Mouse (Mus musculus) bone marrow, adult 2 months (tissue): ENCODE measurements around the gene Actr3. TPM values are rescaled to one million over a fixed set of nuclear protein-coding genes. Genes with fewer than 3 reads are reported as not detected.

ENCODE experiments used
- H3K27ac ChIP-seq: fragments of 200-500 bp; 2 replicates; pipeline ENCODE4 v1.5.1; 2012; ENCODE audit warnings: low read depth, mild to moderate bottlenecking, control low read depth, inconsistent platforms, low read length; ENCODE audit not compliant: control insufficient read depth, poor library complexity, insufficient read depth
- H3K4me1 ChIP-seq: fragments of 200-500 bp; 2 replicates; pipeline ENCODE4 v1.6.1; 2011; ENCODE audit warnings: low read length; ENCODE audit not compliant: control insufficient read depth, insufficient read depth
- H3K4me3 ChIP-seq: fragments of 200-500 bp; replicated peaks from 2 replicates; pipeline ENCODE3; 2011; ENCODE audit warnings: mild to moderate bottlenecking, low read depth, low read length, control low read depth; ENCODE audit not compliant: control insufficient read depth
- CTCF ChIP-seq: fragments of 200-500 bp; IDR thresholded peaks from 2 replicates; pipeline ENCODE4 v1.5.1; 2011; ENCODE audit warnings: low read length, control low read depth; ENCODE audit not compliant: control insufficient read depth, insufficient read depth
- POLR2A ChIP-seq: fragments of 200-500 bp; IDR thresholded peaks from 2 replicates; pipeline ENCODE4 v1.6.1; 2011; ENCODE audit warnings: low read depth, mild to moderate bottlenecking, control low read depth, low read length, borderline replicate concordance; ENCODE audit not compliant: control insufficient read depth
- WGBS: fragments of 180-500 bp; shearing (Covaris S2); methylation state at CpG from one replicate; pipeline ENCODE4 v1.1.7; 2018; 5-methylcytosine and 5-hydroxymethylcytosine counted together
- polyA plus RNA-seq: library from polyadenylated mRNA; stranded (reverse); fragments of >200 nt; gene quantifications from 2 replicates; pipeline ENCODE4 v1.2.4, GENCODE M21; 2011; ENCODE audit warnings: low replicate concordance; ENCODE audit not compliant: missing spikeins, insufficient read depth, insufficient read length

The Actr3 gene
- polyA plus RNA-seq, 1 experiment = 154 TPM

DNA sequence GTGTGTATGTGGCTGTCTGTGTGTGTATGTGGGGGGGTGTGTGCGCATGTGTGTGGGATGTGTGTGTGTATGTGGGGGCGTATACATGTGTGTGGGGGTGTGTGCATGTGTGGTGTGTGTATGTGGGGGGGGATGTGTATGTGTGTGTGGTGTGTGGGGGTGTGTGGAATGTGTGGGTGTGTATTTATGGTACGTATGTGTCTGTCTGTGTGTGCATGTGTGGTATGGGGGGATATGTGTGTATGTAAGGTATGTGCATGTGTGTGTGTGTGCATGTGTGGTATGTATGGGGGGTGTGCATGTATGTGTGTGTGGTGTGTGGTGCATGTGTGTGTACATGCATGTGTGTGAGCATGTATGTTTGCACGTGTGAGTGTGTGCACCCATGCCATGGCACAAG, 70.0 kb downstream of the Actr3 start:
- TF ChIP-seq CTCF = no peak
- TF ChIP-seq POLR2A = no peak
- no peaks in the 10 kb centered on the region; the same call in 1 of the 2 replicates for H3K4me1 ChIP-seq
- 89% methylated on average over 4 of the region's 4 CpGs for WGBS
- H3K4me3 ChIP-seq = no peak overlapping the region
- H3K27ac ChIP-seq = no peak overlapping the region

DNA sequence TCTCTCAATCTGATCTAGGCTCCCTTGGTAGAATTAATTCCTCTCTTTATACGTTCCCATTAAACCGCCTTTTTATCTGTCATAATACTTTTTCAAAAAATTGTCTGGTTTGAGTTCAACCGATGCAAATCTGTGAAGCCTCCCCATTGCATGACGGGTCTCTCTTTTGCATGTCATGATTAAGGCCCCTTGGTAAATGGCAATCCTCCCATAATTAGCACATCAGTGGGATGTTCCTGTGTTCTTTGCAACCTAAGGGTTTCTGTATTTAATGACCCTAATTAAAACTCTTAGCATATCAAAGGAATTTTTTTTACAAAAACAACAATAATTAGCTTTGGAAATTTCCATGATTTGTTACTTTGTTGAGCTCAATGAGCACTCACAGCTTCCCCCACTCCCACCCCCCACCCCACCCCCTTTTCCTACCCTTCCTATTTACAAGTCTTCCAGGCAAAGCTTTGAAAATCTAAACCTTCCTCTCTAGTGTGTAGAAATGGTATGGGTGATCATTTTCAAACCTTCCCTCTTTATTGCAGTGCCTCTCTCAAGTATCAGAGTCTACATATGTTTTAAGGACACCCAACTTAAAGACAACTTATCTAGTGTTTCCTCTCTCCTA, 84.0 kb downstream of the Actr3 start:
- TF ChIP-seq POLR2A (no peak), CTCF (no peak)
- 86% methylated on average over 4 of the region's 4 CpGs for WGBS
- Histone ChIP-seq H3K27ac (no peak overlapping the region), H3K4me1 (no peaks in the 10 kb centered on the region), H3K4me3 (no peak overlapping the region)

DNA sequence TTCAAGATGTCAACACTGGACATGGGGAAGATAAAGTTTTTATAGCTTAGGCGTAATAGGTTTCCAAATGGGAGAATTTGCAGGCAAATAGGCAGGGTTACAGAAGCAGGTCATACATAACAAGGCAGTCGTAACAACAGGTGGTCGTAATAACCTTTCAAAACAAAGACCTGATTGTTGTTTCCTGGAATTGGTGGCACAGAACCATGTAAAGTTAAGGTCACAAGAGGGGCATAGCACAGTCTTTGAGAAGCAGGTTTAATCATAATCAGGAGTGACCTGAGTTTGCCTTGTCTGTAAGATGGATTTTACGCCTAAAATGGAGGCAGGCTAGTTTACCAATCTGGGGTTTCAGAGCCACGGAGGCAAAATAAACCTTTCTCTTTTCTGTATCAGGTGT, 84.7 kb downstream of the Actr3 start:
- TF ChIP-seq CTCF (no peak), POLR2A (no peak)
- H3K4me3 ChIP-seq = no peak overlapping the region
- 83% methylated on average over 5 of the region's 5 CpGs for WGBS
- no peak overlapping the region for H3K27ac ChIP-seq
- H3K4me1 ChIP-seq = no peaks in the 10 kb centered on the region

DNA sequence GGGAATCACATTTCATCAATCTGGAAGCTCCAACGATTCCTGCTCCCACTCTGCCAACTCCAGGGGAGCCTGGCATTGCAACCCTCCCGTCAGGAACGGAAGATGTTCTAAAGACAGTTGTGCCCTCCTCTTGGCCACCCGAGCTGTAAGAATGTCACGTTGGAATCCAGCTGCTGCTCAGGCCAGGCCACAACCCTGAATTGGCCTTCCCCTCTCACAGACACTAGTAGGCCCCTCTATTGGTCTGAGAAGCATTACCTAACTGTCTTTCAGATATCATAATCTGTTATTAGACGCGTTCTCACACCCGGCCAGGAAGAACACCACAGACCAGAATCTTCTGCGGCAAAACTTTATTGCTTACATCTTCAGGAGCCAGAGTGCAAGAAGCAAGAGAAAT, 89.7 kb downstream of the Actr3 start:
- Histone ChIP-seq H3K4me1 (no peaks in the 10 kb centered on the region), H3K4me3 (no peak overlapping the region), H3K27ac (no peak overlapping the region)
- WGBS = 67% methylated on average over 9 of the region's 9 CpGs
- no peak for TF ChIP-seq CTCF
- TF ChIP-seq POLR2A = no peak

DNA sequence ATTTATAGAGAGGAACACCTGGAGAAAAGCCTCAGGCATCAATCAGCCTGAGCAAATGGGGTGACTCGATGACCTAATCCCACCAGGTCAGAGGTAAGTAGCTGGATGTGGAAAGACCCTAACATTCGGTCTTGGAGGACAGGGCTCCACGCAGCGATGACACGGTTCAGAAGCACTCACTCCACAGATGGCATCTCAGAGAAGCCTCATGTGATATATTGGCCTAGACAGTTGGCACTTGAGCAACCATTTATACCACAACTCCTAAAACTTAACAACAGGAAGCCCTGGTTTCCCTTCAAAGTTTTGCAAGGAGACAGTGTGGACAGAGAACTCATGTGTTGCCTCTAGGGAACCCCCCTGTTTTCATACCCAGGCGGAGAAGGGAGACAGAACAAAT, 90.1 kb downstream of the Actr3 start:
- TF ChIP-seq POLR2A = no peak
- no peak for TF ChIP-seq CTCF
- WGBS = 67% methylated on average over 6 of the region's 6 CpGs
- H3K4me1 ChIP-seq = no peaks in the 10 kb centered on the region
- no peak overlapping the region for H3K4me3 ChIP-seq
- H3K27ac ChIP-seq = no peak overlapping the region

DNA sequence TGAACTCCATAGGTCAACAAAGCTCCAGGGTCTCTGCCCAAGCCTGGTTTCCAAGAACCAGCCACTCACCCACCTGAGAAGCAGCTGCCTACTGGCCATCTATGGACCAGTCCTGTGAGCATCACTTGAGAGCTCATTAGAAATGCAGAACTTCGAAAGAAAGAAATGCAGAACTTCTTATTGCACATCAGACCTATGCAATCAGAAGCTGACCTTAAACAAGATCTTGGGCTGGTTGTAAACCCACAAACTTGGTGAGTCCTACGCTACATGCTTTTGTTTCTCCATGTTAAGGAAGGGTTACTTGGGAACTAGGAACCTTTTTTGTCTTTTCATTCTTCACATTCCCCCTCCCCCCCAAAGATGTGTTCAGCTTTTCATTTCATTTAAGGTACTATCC, 92.4 kb downstream of the Actr3 start:
- WGBS = 34% methylated on average over 2 of the region's 2 CpGs
- TF ChIP-seq CTCF = no peak
- TF ChIP-seq POLR2A = no peak
- no peak overlapping the region for H3K4me3 ChIP-seq

More for the DNA sequence above, 92.4 kb downstream of the Actr3 start:
- H3K4me1 ChIP-seq = no peaks in the 10 kb centered on the region
- no peak overlapping the region for H3K27ac ChIP-seq

Other genes starting within 250 kb of the Actr3 start
- gene Slc35f5, start 124.9 kb upstream of the Actr3 start, polyA plus RNA-seq = 1.4 and 1.6 TPM in 2 replicates
- gene Gpr39, start 241.3 kb upstream of the Actr3 start, polyA plus RNA-seq = not detected in 2 replicates